Mouse (Mus musculus) adrenal gland (tissue): Measurements from ENCODE around the gene Zfp799.

Experiments used
- intact Hi-C: fragments of 180-260 bp; cut with DNase I; formaldehyde crosslinking; loops from one replicate; pipeline ENCODE4 v1.15.1; 2025

Zfp799 gene

DNA sequence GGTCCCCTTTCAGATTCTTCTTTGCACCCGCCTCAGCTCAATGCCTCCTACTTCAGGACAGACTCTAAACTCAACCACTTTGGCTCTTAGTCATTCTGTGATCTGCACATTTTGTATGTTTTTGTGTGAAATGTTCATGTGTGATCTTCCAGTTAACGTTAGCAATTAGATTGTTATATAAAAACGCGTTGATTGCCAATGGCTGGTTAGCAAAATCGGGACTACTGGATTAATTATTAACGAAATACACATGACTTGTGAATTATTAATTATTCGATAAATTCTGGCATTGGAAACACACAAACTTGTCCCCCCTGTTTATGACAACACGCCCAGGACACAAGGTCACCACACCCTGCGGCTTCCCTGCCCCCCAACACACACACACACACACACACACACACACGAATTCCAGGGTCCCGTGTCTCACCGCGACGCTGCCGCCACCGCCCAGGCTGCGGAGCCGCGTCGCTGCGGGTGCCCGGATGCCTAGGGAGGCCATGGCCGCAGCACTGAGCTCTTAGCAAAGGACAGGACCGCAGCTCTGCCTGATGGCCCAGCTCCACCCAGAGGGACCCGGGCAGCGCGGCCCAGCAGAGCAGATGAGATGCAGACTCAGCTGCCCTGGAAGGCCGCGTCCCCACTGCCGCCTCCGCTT lies 42.5 kb downstream of the Zfp799 start:
- intact Hi-C loops = no loop called here

DNA sequence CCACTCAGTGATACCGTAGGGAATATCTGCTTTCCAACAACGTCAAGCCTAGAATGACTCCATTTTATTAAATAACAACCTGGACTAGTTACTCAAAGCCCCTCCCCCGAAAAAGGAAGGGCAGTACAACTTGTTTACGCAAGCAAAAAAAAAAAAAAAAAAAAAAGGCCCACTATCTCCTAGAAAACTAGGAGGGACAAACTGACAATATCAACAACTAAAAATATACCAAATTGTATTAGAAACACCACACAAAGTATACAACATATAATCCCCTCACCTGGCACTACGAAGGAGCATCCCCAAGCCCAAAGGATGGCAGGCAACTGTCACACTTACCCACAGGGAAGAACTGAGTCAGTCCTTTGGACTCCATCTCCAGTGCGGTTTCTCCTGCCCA lies 43.1 kb downstream of the Zfp799 start:
- intact Hi-C loops = no loop called here

DNA sequence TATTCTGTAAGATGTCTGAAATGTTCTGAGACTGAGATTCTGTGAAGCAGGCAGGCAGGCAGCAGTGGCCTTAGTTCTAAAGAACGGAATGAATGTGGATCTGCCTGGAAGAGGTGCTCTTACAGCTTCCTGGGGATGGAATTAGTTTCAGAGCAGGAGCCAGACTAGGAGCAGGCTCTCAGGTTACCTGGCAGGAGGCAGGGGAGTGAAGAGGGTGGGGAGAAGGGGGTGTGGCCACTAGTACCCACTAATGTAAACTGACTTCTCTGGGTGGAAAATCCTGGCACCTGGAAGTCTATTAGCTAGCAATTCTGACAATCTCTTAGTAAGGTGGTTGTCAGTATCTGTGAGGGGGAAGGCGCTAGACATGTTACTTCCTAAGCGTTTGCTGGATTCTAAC lies 44.4 kb downstream of the Zfp799 start:
- intact Hi-C loops = no loop called here

- intact Hi-C loops = no loop called here
Measured at GRCm38 (mm10) chr17:32777564-32777963, 52.5 kb downstream of the Zfp799 start.

- intact Hi-C loops = no loop called here
Measured at GRCm38 (mm10) chr17:32771213-32771612, 58.8 kb downstream of the Zfp799 start.

DNA sequence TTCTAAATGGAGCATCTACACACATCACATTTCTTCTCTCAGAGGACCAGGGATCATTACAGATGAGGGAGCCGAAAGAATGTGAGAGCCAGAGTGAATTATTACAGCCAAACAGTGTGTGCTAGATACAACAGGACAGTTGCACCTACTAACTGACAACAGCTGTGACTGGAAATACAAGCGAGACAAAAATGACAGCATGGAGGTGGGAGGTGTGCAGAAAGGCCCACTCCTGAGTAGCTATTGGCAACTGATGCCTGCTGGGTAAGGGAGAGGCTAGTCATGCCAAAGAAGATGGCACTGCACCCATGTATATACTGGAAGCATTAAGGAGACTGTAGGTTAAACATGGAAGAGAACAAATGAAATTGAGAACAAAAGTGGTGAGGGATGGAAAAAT lies 63.6 kb downstream of the Zfp799 start:
- intact Hi-C loops = no loop called here
